Mouse (Mus musculus) gastrocnemius, postnatal 36 days (tissue): ENCODE data around the gene Eif4h. TPM values are rescaled to one million over a fixed set of nuclear protein-coding genes. Genes with fewer than 3 reads are reported as not detected.
"Not testable (repeated sequence)": the region's sequence is repeated elsewhere in the genome, so short reads cannot be mapped to it uniquely, and the experiment has no call there.

Experiments
- DNase-seq, 2 experiments: peaks; one replicate each; pipeline ENCODE4 v3.0.0; 2022
- intact Hi-C: fragments of 180-260 bp; cut with DNase I; formaldehyde crosslinking; loops from one replicate; pipeline ENCODE4 v1.15.1; 2025
- total RNA-seq, 2 experiments: library from RNA; stranded (reverse); gene quantifications; 2 replicates each; pipeline ENCODE4 v1.2.3; 2021

Eif4h gene
- total RNA-seq, 2 experiments from 2014 or later: 90.2 to 93.5 TPM

- DNase-seq: no peak
- intact Hi-C loops: no loop called here
Measured at GRCm38 (mm10) chr5:134656708-134657107, 17.4 kb upstream of the Eif4h start.

- intact Hi-C loops: no loop called here
- DNase-seq: no peak
Measured at GRCm38 (mm10) chr5:134652015-134652414, 12.7 kb upstream of the Eif4h start.

- intact Hi-C loops: no loop called here
- DNase-seq: peak in 1 of 2 experiments; percentile 45
Measured at GRCm38 (mm10) chr5:134650926-134651325, 11.6 kb upstream of the Eif4h start.

- DNase-seq, intact Hi-C loops: not testable (repeated sequence)
Measured at GRCm38 (mm10) chr5:134648976-134649375, 9.7 kb upstream of the Eif4h start.

GRCm38 (mm10) chr5:134647394-134647793 lies 8.1 kb upstream of the Eif4h start:
- no peak for DNase-seq
- intact Hi-C loops: no loop called here

GRCm38 (mm10) chr5:134646461-134646860 lies 7.2 kb upstream of the Eif4h start:
- no peak for DNase-seq
- intact Hi-C loops: no loop called here

- no peak for DNase-seq
- intact Hi-C loops: loop anchor here (5.0 kb wide), 1 partner anchor 43 kb away; the partner anchor contains the start of gene Limk1
Measured at GRCm38 (mm10) chr5:134644643-134645118, 5.4 kb upstream of the Eif4h start.

- DNase-seq: no peak
- intact Hi-C loops: loop anchor here (5.0 kb wide), 1 partner anchor 43 kb away; the partner anchor contains the start of gene Limk1
Measured at GRCm38 (mm10) chr5:134644121-134644520, 4.8 kb upstream of the Eif4h start.

GRCm38 (mm10) chr5:134640371-134640770 lies 1.1 kb upstream of the Eif4h start:
- no peak for DNase-seq
- intact Hi-C loops: loop anchor here (5.0 kb wide), 1 partner anchor 47 kb away; the partner anchor contains the start of gene Limk1

- intact Hi-C loops: no loop called here
Measured at GRCm38 (mm10) chr5:134638461-134639268, 625 bp downstream of the Eif4h start.

GRCm38 (mm10) chr5:134637820-134638367 lies 1.4 kb downstream of the Eif4h start:
- DNase-seq: no peak
- intact Hi-C loops: no loop called here

More at GRCm38 (mm10) chr5:134638461-134639268, 625 bp downstream of the Eif4h start:
- DNase-seq: no peak

GRCm38 (mm10) chr5:134632841-134633240 lies 6.4 kb downstream of the Eif4h start:
- no peak for DNase-seq
- intact Hi-C loops: no loop called here

- intact Hi-C loops: no loop called here
- DNase-seq: no peak
Measured at GRCm38 (mm10) chr5:134630835-134631234, 8.5 kb downstream of the Eif4h start.

GRCm38 (mm10) chr5:134629508-134629907 lies 9.8 kb downstream of the Eif4h start:
- no peak for DNase-seq
- intact Hi-C loops: no loop called here

- DNase-seq: no peak
- intact Hi-C loops: no loop called here
Measured at GRCm38 (mm10) chr5:134622069-134622468, 17.2 kb downstream of the Eif4h start.

GRCm38 (mm10) chr5:134621099-134621640 lies 18.1 kb downstream of the Eif4h start:
- intact Hi-C loops: no loop called here
- DNase-seq: no peak

GRCm38 (mm10) chr5:134620457-134620856 lies 18.8 kb downstream of the Eif4h start:
- DNase-seq: no peak
- intact Hi-C loops: no loop called here

GRCm38 (mm10) chr5:134617071-134617470 lies 22.2 kb downstream of the Eif4h start:
- intact Hi-C loops: no loop called here
- DNase-seq: peak; percentile 46 to 60

GRCm38 (mm10) chr5:134615780-134616179 lies 23.5 kb downstream of the Eif4h start:
- intact Hi-C loops: no loop called here

GRCm38 (mm10) chr5:134615380-134615779 lies 23.9 kb downstream of the Eif4h start:
- intact Hi-C loops: no loop called here
- DNase-seq: no peak

More at GRCm38 (mm10) chr5:134615780-134616179, 23.5 kb downstream of the Eif4h start:
- no peak for DNase-seq

GRCm38 (mm10) chr5:134614802-134615201 lies 24.5 kb downstream of the Eif4h start, which contains the start of gene Lat2:
Gene Lat2, minus strand, starts transcription at chr5:134615025.
- no peak for DNase-seq
- intact Hi-C loops: no loop called here
